Mouse (Mus musculus) neural tube, embryonic 12.5 days (tissue): ENCODE data around the gene Ptpn11. TPM values are rescaled to one million over a fixed set of nuclear protein-coding genes. Genes with fewer than 3 reads are reported as not detected.

Experiments used
- ATAC-seq: fragments of 200-750 bp; cut with Nextera tagmentation; 2 replicates; pipeline ENCODE4 v1.8.0; 2017; ENCODE audit warnings: low read depth, mild to moderate bottlenecking, moderate TSS enrichment, moderate library complexity; ENCODE audit not compliant: low FRiP score
- H3K27ac ChIP-seq: fragments of 300-500 bp; sonication (generic); 2 replicates; pipeline ENCODE4 v1.5.1; 2016
- H3K27me3 ChIP-seq: fragments of 300-500 bp; sonication (generic); replicated peaks from 2 replicates; pipeline ENCODE4 v1.6.1; 2016; ENCODE audit warnings: mild to moderate bottlenecking
- H3K36me3 ChIP-seq: fragments of 300-500 bp; sonication (generic); 2 replicates; pipeline ENCODE4 v1.6.1; 2016; ENCODE audit warnings: mild to moderate bottlenecking
- H3K4me1 ChIP-seq: fragments of 300-500 bp; sonication (generic); 2 replicates; pipeline ENCODE4 v1.6.1; 2016
- H3K4me2 ChIP-seq: fragments of 300-500 bp; sonication (generic); replicated peaks from 2 replicates; pipeline ENCODE4 v1.6.1; 2016; ENCODE audit warnings: mild to moderate bottlenecking
- H3K4me3 ChIP-seq: fragments of 300-500 bp; sonication (generic); 2 replicates; pipeline ENCODE4 v1.5.1; 2016
- H3K9ac ChIP-seq: fragments of 300-500 bp; sonication (generic); 2 replicates; pipeline ENCODE4 v1.6.1; 2016; ENCODE audit warnings: mild to moderate bottlenecking
- H3K9me3 ChIP-seq: fragments of 300-500 bp; sonication (generic); 2 replicates; pipeline ENCODE4 v1.6.1; 2016; ENCODE audit warnings: mild to moderate bottlenecking
- WGBS: fragments of 180-500 bp; shearing (Covaris S2); methylation state at CpG from one replicate; pipeline ENCODE4 v1.1.7; 2016; 5-methylcytosine and 5-hydroxymethylcytosine counted together
- polyA plus RNA-seq: library from polyadenylated mRNA; unstranded; fragments of >200 nt; fragmentation: Nextera tagmentation; extraction: Ambion mirVana; gene quantifications from 2 replicates; pipeline ENCODE4 v1.2.1, GENCODE M21; 2016

The Ptpn11 gene
- polyA plus RNA-seq, 1 experiment from 2014 or later: 20.0 TPM

DNA sequence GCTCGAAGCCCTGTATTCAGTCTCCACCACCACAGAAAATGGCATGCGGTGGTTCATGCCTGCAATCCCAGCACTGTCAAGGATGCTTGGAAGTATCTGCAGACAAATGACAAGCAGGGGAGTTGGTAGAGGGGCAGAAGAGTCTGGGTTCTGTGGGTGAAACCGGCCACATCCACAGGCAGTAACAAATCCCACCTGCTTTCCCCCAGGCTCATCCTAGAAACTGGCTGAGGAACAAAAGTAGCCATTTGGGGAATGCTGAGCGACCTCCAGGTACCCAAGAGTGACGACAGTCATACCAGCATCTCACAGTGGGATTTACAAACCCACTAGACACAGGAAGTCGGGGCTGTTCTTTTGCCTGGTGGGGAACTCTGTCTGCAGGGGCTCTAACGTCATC is 103.5 kb downstream of the Ptpn11 start:
- 60% methylated on average over 7 of the region's 7 CpGs for WGBS
- no peak overlapping the region for H3K9ac ChIP-seq
- H3K9me3 ChIP-seq: 0 out of 2 replicates have a peak, but pooled peaks cover 7% of the 10 kb centered on the region
- no peaks in the 10 kb centered on the region for H3K27me3 ChIP-seq
- no peaks in the 10 kb centered on the region for H3K4me1 ChIP-seq
- ATAC-seq: no peak
- no peak overlapping the region for H3K27ac ChIP-seq
- no peaks in the 10 kb centered on the region for H3K36me3 ChIP-seq
- H3K4me3 ChIP-seq: no peak overlapping the region
- H3K4me2 ChIP-seq: no peak overlapping the region

DNA sequence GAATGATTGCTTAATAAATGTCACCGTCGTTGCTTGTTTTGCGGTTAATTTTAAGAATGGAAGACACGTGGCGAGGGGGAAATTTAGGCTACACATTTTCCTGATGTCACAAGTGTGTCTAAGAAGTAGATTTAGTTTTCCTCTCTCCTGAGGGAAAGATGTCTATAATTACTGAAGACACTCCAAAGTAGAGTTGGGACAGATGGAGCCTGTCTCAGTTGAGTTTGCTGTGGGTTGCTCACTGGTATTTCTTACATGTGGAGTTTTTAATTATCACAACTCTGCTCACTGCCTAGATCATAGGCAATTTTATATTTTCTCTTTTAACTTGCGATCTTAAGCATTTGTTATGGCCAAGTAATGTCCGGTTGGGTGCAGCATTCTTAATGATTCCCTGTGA is 108.6 kb downstream of the Ptpn11 start:
- Histone ChIP-seq H3K27me3 (no peaks in the 10 kb centered on the region), H3K4me1 (no peaks in the 10 kb centered on the region), H3K9me3 (no peaks in the 10 kb centered on the region; the same call in 1 of the 2 replicates), H3K4me3 (no peak overlapping the region), H3K36me3 (no peaks in the 10 kb centered on the region), H3K27ac (no peak overlapping the region), H3K9ac (no peak overlapping the region), H3K4me2 (no peak overlapping the region)
- no peak for ATAC-seq
- WGBS: 95% methylated on average over 7 of the region's 7 CpGs

GRCm38 (mm10) chr5:121081754-121082153 is 109.4 kb downstream of the Ptpn11 start:
- Histone ChIP-seq H3K27me3 (no peaks in the 10 kb centered on the region), H3K27ac (no peak overlapping the region), H3K9me3 (no peaks in the 10 kb centered on the region; the same call in 1 of the 2 replicates), H3K4me2 (no peak overlapping the region), H3K36me3 (no peaks in the 10 kb centered on the region), H3K4me1 (no peaks in the 10 kb centered on the region), H3K4me3 (no peak overlapping the region), H3K9ac (no peak overlapping the region)
- WGBS: 77% methylated on average over 5 of the region's 5 CpGs
- no peak for ATAC-seq

Other genes with a start within 250 kb of the Ptpn11 start
- 3.7 and 4.4 TPM in 2 replicates for gene Rph3a, start 181.3 kb downstream of the Ptpn11 start, polyA plus RNA-seq
- 452 and 465 TPM in 2 replicates for gene Rpl6, start 13.1 kb upstream of the Ptpn11 start, polyA plus RNA-seq
- 15.4 and 16.5 TPM in 2 replicates for gene Hectd4, start 28.8 kb upstream of the Ptpn11 start, polyA plus RNA-seq
- gene Trafd1, start 194.2 kb upstream of the Ptpn11 start, polyA plus RNA-seq: 116 and 119 TPM in 2 replicates
- 49.9 TPM in 2 replicates for gene Naa25, start 206.5 kb upstream of the Ptpn11 start, polyA plus RNA-seq